17 mouse cellular contexts compared by ENCODE assay signal in the genomic region with DNA sequence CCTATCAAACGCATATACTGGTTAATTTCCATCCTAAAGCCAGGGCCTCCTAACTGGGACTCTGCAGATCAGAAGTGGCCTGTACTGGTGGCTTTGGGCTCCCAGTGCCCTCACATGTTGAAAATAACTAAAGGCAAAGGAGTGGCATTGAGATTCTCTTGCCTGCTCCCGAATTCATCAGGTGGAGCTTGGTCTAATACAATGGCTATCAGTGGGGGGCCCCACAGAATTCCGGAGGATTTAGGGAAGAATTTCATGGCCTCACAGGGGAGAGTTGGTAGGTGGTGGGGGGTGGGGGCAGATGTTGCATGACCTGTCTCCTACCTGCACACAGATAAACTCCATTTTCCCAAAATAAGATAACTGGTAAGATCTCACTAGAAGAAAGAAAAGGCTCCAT.
"Had no signal": no experiment of that assay in that cellular context is flagged by ENCODE, and none has a peak within 500 bp of the region (broad histone marks: within the 10 kb centered on the region; RNA-seq: fewer than 3 reads in every experiment).

No protein-coding gene starts in this region.

- H3K36me3 ChIP-seq: lung, embryonic 15.5 days; midbrain, embryonic 13.5 days; midbrain, embryonic 15.5 days; neural tube, embryonic 12.5 days had no signal

- H3K9ac ChIP-seq: liver, postnatal 0 days; lung, embryonic 15.5 days; midbrain, embryonic 13.5 days; midbrain, embryonic 15.5 days; neural tube, embryonic 12.5 days had no signal

- ATAC-seq: liver, postnatal 0 days; lung, postnatal 0 days; midbrain, embryonic 13.5 days had no signal

- H3K4me3 ChIP-seq: lung, embryonic 15.5 days; megakaryocyte, embryonic 14.5 days; midbrain, embryonic 13.5 days; midbrain, embryonic 15.5 days; neural tube, embryonic 12.5 days had no signal

- H3K27me3 ChIP-seq: lung, embryonic 15.5 days; megakaryocyte, embryonic 14.5 days; midbrain, embryonic 13.5 days; midbrain, embryonic 15.5 days; neural tube, embryonic 12.5 days had no signal

- H3K27ac ChIP-seq: lung, embryonic 15.5 days; macrophage; midbrain, embryonic 13.5 days; midbrain, embryonic 15.5 days; neural tube, embryonic 12.5 days had no signal

- DNase-seq: liver, postnatal 0 days; lung, adult 2 months; lung, postnatal 14 days; lung, postnatal 36 days; right cerebral cortex, postnatal 14 days; spleen, adult 18-20 months; thymus, adult 18-20 months; thymus, postnatal 14 days; thymus, postnatal 36 days had no signal

- H3K4me2 ChIP-seq: lung, embryonic 15.5 days; midbrain, embryonic 11.5 days; midbrain, embryonic 13.5 days; midbrain, embryonic 15.5 days; neural tube, embryonic 12.5 days had no signal

- H3K9me3 ChIP-seq: lung, embryonic 15.5 days; midbrain, embryonic 13.5 days; midbrain, embryonic 15.5 days; neural tube, embryonic 12.5 days had no signal

- H3K4me1 ChIP-seq: lung, embryonic 15.5 days; megakaryocyte, embryonic 14.5 days had no signal
